Mouse (Mus musculus) liver, adult 2 months (tissue): ENCODE results near the gene Rp9. TPM values are rescaled to one million over a fixed set of nuclear protein-coding genes. Genes with fewer than 3 reads are reported as not detected.

ENCODE experiments used
- DNase-seq: peaks from one replicate; pipeline ENCODE4 v3.0.0-alpha.2; 2011; ENCODE audit warnings: low read depth, low spot score; ENCODE audit errors: extremely low read depth
- H3K27ac ChIP-seq: fragments of 200-500 bp; replicated peaks from 2 replicates; pipeline ENCODE4 v1.5.1; 2012; ENCODE audit warnings: low read depth, mild to moderate bottlenecking, control low read depth, inconsistent platforms, low read length; ENCODE audit not compliant: insufficient read depth
- H3K27me3 ChIP-seq: fragments of 200-500 bp; 2 replicates; pipeline ENCODE4 v1.6.1; 2012; ENCODE audit warnings: mild to moderate bottlenecking, moderate library complexity, low read length, inconsistent platforms; ENCODE audit not compliant: control insufficient read depth, insufficient read depth
- H3K36me3 ChIP-seq: fragments of 200-500 bp; 2 replicates; pipeline ENCODE4 v1.6.1; 2012; ENCODE audit warnings: low read length, inconsistent platforms; ENCODE audit not compliant: control insufficient read depth, insufficient read depth
- H3K4me1 ChIP-seq: fragments of 200-500 bp; 2 replicates; pipeline ENCODE4 v1.6.1; 2011; ENCODE audit warnings: low read length; ENCODE audit not compliant: control insufficient read depth, insufficient read depth
- H3K4me3 ChIP-seq: fragments of 200-500 bp; 2 replicates; pipeline ENCODE4 v1.5.1; 2011; ENCODE audit warnings: low read depth, mild to moderate bottlenecking, control low read depth, low read length, moderate library complexity; ENCODE audit not compliant: insufficient read depth
- H3K79me2 ChIP-seq: fragments of 200-500 bp; 2 replicates; pipeline ENCODE4 v1.6.1; 2012; ENCODE audit warnings: inconsistent platforms, mild to moderate bottlenecking, low read length, moderate library complexity; ENCODE audit not compliant: control insufficient read depth, insufficient read depth
- H3K9ac ChIP-seq: fragments of 200-500 bp; 2 replicates; pipeline ENCODE4 v1.6.1; 2012; ENCODE audit warnings: low read depth, mild to moderate bottlenecking, control low read depth, inconsistent platforms, low read length
- CTCF ChIP-seq: fragments of 200-500 bp; IDR thresholded peaks from 2 replicates; pipeline ENCODE4 v1.5.1; 2011; ENCODE audit warnings: low read depth, low read length, control low read depth
- POLR2A ChIP-seq: fragments of 200-500 bp; IDR thresholded peaks from 2 replicates; pipeline ENCODE4 v1.6.1; 2011; ENCODE audit warnings: low read length, control low read depth; ENCODE audit not compliant: insufficient read depth; ENCODE audit errors: extremely low read depth
- WGBS: fragments of 180-500 bp; shearing (Covaris S2); methylation state at CpG from one replicate; pipeline ENCODE4 v1.1.7; 2018; 5-methylcytosine and 5-hydroxymethylcytosine counted together
- polyA plus RNA-seq: library from polyadenylated mRNA; depleted of rRNA; stranded (reverse); fragments of >200 nt; gene quantifications from 2 replicates; pipeline ENCODE4 v1.2.3, GENCODE M21; 2012
- total RNA-seq: library from RNA; depleted of rRNA; stranded (reverse); fragments of >200 nt; gene quantifications from 2 replicates; pipeline ENCODE4 v1.2.3, GENCODE M21; 2014

Rp9 gene
- total and polyA plus RNA-seq, 2 experiments, result 47.1 to 58.1 TPM

DNA sequence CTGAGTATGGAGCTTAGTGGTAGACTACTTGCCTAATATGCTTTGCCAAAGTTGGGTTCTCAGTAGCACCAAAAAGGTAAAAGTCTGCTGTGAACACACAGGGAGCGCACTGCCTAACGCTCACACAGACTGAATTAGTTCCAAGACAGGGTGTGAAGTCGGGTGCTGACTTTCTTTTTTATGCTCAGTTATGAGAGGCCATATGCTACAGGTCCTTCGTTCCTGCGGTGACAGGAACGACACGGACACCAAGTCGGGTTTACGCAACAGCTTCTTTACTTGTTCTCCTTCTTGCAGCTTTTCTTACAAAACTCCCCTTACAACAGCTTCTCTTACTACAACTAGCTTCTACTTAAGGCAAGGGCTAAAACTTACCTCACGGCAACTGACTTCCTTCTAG is 26.4 kb downstream of the Rp9 start:
- Histone ChIP-seq H3K9ac (no peak overlapping the region), H3K27ac (no peak overlapping the region), H3K79me2 (no peaks in the 10 kb centered on the region), H3K36me3 (peaks cover 3% of the 10 kb centered on the region; the same call in 1 of the 2 replicates), H3K27me3 (no peaks in the 10 kb centered on the region), H3K4me1 (no peaks in the 10 kb centered on the region), H3K4me3 (no peak overlapping the region)
- no peak for DNase-seq
- TF ChIP-seq CTCF, result no peak
- no peak for TF ChIP-seq POLR2A
- 92% methylated on average over 10 of the region's 10 CpGs for WGBS

DNA sequence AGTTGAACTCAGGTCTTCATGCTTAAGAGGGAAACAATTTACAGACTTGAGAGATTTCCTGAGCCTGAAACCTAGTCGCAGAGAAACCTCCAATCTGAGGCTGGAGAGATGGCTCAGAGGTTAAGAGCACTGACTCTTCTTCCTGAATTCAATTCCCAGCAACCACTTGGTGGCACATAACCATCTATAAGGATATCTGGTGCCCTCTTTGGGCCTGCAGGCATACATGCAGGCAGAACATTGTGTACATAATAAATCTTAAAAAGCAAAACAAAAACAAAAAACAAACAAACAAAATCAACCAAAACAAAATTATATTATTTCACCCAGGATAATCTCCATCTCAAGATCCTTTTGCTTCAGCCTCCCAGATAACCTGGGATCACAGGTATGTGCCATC is 30.7 kb downstream of the Rp9 start:
- Histone ChIP-seq H3K4me3 (no peak overlapping the region), H3K79me2 (no peaks in the 10 kb centered on the region), H3K27me3 (no peaks in the 10 kb centered on the region), H3K9ac (no peak overlapping the region), H3K4me1 (no peaks in the 10 kb centered on the region), H3K27ac (no peak overlapping the region), H3K36me3 (no peaks in the 10 kb centered on the region)
- 59% methylated on average over 1 of the region's 1 CpGs for WGBS
- TF ChIP-seq CTCF (no peak), POLR2A (no peak)
- DNase-seq, result no peak

DNA sequence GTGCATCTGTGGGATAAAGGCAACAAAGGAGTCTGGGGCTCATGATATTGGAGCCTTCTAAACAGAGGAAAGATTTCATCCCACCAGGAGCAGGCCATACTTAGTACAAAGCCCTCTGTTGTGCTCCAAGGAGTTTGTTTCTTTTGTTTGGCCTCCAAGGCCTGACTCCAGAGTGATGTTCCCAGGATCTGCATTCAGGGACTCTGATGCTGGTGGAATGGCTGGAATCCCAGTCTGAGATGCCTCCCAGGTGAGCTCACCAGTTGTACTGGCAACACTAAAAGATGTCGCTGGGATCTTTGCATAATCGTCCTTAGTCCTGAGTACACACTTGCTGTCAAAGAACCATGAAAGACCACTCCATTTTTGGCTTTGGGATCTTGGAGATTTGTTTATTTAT is 35.4 kb downstream of the Rp9 start:
- WGBS, result 93% methylated on average over 2 of the region's 2 CpGs
- TF ChIP-seq POLR2A, result no peak
- TF ChIP-seq CTCF, result no peak
- Histone ChIP-seq H3K36me3 (no peaks in the 10 kb centered on the region), H3K9ac (no peak overlapping the region), H3K4me1 (peaks cover 7% of the 10 kb centered on the region; the same call in 1 of the 2 replicates), H3K27me3 (no peaks in the 10 kb centered on the region), H3K27ac (no peak overlapping the region), H3K79me2 (no peaks in the 10 kb centered on the region), H3K4me3 (no peak overlapping the region)
- no peak for DNase-seq

DNA sequence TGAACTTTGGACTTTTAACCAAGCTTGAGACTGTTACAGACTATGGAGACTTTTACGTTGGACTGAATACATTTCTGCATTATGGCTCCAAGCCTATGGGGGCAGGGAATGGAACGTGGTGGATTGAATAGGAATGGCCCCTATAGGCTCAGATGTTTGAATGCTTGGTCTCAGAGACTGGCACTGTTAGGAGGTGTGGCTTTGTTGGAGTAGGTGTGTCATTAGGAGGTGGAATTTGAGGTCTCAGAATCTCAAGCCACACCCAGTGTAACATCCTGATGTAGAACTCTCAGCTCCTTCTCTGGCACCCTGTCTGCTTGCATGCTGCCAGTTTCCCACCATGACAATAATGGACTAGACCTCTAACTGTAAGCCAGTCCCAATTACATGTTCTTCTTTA is 36.3 kb downstream of the Rp9 start:
- H3K27me3 ChIP-seq, result no peaks in the 10 kb centered on the region

DNA sequence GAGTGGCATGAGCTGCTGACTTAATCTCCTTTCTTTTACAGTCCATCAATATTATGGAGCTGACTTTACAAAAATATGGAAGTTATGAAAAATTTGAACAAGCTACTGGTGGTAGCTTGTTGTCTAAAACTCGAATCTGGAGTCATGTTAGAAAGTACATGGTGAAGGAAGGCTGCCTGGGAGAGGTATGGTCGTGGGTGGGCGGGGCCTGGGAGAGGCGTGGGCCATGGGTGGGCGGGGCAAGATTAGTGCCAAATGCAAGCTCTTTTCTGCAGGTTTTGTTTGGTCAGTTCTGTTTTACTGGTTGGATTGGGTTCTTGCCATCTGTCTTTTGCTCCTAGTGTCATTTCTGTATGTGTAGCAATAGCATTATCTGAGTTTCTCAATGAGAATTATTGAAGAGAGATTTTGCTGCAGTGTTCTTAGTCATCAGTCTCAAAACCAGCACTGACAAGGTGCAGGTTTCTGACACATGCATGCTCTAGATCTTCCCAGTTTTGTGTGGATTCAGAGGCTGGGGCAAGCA is 39.2 kb downstream of the Rp9 start:
- no peak overlapping the region for H3K4me3 ChIP-seq
- no peaks in the 10 kb centered on the region for H3K79me2 ChIP-seq
- H3K27me3 ChIP-seq, result no peaks in the 10 kb centered on the region
- no peak for TF ChIP-seq CTCF
- no peak for TF ChIP-seq POLR2A
- H3K4me1 ChIP-seq, result peaks cover 7% of the 10 kb centered on the region; the same call in 1 of the 2 replicates
- no peaks in the 10 kb centered on the region for H3K36me3 ChIP-seq
- WGBS, result 27% methylated on average over 5 of the region's 5 CpGs
- H3K9ac ChIP-seq, result no peak overlapping the region
- no peak overlapping the region for H3K27ac ChIP-seq
- DNase-seq, result peak; percentile 61

More for the DNA sequence above, 36.3 kb downstream of the Rp9 start:
- H3K4me3 ChIP-seq, result no peak overlapping the region
- H3K79me2 ChIP-seq, result no peaks in the 10 kb centered on the region
- no peak overlapping the region for H3K27ac ChIP-seq
- 72% methylated on average over 2 of the region's 2 CpGs for WGBS
- TF ChIP-seq CTCF (no peak), POLR2A (no peak)
- H3K4me1 ChIP-seq, result peaks cover 7% of the 10 kb centered on the region; the same call in 1 of the 2 replicates
- DNase-seq, result no peak
- H3K36me3 ChIP-seq, result no peaks in the 10 kb centered on the region
- no peak overlapping the region for H3K9ac ChIP-seq

DNA sequence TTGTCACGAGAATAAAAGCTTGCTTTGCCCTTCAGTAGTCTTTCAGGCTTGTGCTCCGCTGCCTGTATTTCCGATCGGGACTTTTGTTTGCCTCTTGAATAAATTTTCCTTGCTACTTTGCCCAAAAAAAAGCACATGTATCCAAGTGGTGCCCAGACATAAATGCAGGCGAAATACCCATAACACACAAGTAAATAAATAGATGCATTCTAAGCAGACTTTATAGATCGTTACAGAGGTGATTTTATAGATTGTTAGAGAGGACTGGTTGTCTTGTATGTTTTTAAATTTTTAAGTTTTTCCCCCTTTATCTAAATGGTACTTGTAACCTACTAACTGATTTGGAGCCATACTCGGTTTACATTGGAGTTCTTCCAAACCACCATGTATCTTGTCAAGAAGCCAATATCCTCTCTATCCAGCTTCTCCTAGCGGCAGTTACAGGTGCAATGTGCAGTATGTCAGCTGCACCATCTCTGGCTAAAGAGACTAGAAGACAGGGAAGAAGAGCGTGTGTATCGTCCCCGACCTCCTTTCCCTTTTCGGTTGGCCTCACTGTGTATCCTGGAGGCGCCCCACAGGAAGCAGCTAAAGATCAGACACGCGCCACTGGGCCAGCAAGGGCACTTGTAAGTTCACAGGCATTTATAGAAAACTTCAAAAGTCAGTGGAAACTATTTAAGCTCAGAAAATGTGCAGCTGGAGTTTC is 39.9 kb downstream of the Rp9 start:
- H3K27ac ChIP-seq, result no peak overlapping the region
- DNase-seq, result peak; percentile 90
- peaks cover 7% of the 10 kb centered on the region; the same call in 1 of the 2 replicates for H3K4me1 ChIP-seq
- no peak overlapping the region for H3K9ac ChIP-seq
- no peak overlapping the region for H3K4me3 ChIP-seq
- no peaks in the 10 kb centered on the region for H3K27me3 ChIP-seq
- TF ChIP-seq CTCF (no peak), POLR2A (no peak)
- no peaks in the 10 kb centered on the region for H3K79me2 ChIP-seq
- no peaks in the 10 kb centered on the region for H3K36me3 ChIP-seq
- 19% methylated on average over 15 of the region's 15 CpGs for WGBS
